Mouse (Mus musculus): ENCODE results near the gene Clec12b. TPM values are rescaled to one million over a fixed set of nuclear protein-coding genes. Genes with fewer than 3 reads are reported as not detected.

Gene Clec12b
- polyA plus RNA-seq, 1 experiment = not detected

DNA sequence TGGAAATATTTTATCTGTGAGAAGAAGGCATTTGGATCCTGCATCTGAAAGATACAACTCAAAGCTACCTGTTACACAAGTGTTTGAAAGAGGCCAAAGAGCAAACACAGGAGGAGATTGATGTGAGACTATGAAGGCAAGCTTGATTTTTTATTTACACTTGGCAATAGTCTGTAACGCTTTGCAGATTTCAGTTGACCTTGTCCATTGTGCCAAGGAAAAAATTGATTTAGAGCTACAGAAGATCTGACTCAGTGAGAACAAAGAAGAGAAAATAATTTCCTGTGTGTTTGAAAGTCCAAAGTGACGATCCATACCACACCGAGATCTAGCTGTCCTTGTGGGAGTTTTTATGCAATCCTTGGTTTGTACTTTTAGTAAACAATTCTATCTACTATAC is 36.6 kb upstream of the Clec12b start:
- H3K4me3 ChIP-seq (ENCODE audit: control insufficient read depth, insufficient read depth, low read length) = no peak overlapping the region
- no peaks in the 10 kb centered on the region for H3K36me3 ChIP-seq (ENCODE audit: control insufficient read depth, insufficient read depth, low read length)
- H3K4me1 ChIP-seq (replicated peaks; ENCODE audit: control insufficient read depth, insufficient read depth, low read length) = no peaks in the 10 kb centered on the region
- TF ChIP-seq CTCF (IDR thresholded peaks at IDR 0.05; ENCODE audit: borderline replicate concordance, control insufficient read depth, extremely low read depth, insufficient read depth, low read length, poor library complexity) (no peak), POLR2A (IDR thresholded peaks at IDR 0.05; ENCODE audit: control insufficient read depth, extremely low read depth, insufficient read depth, low read length, poor library complexity) (no peak)
- no peaks in the 10 kb centered on the region for H3K27me3 ChIP-seq (ENCODE audit: control insufficient read depth, insufficient read depth, low read length)
- WGBS = 97% methylated on average over 3 of the region's 3 CpGs
- DNase-seq = no peak
- H3K27ac ChIP-seq (ENCODE audit: control insufficient read depth, insufficient read depth, low read length) = no peak overlapping the region

DNA sequence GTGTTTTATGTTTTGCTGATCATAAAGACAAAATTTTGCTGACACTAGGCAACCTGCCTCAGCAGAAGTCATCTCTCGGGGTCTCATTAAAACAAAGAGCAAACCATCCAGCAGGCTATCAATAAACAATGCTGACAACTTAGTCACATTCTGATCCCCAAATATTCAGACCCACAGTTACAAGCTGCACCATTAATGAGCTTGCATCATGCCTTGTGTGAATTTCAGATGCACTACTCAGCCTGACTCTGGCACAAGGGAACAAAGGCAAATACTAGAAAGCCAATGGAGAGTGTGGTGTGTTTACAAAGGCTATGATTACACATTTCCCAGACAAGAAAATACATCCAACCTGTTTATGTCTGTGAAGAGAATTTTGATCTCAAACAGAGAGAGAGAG is 28.5 kb upstream of the Clec12b start:
- 93% methylated on average over 1 of the region's 1 CpGs for WGBS

DNA sequence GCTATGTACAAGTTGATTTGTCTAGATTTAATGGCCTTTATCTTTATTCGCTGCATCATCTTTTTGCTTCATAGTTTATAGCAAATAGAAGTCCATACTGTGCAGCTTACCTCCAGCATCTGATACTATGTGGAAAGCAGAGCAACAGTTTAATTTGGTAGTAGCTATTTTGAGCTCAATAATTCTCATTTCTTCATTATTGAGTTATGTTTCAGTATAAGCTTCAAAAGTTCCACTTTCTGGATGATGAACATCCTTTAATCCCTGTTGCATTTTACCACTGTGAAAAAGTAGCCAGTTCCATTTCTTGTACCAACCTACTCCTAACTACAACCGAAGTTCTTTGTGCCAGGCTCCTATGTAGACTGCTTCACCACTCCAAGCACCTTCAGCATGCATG is 22.9 kb upstream of the Clec12b start, which contains the start of gene Clec9a:
Clec9a (plus strand) TSS at position 301 of the 400 bp plus-strand sequence.
- H3K27me3 ChIP-seq (ENCODE audit: control insufficient read depth, insufficient read depth, low read length) = no peaks in the 10 kb centered on the region
- H3K36me3 ChIP-seq (ENCODE audit: control insufficient read depth, insufficient read depth, low read length) = no peaks in the 10 kb centered on the region
- no peak for DNase-seq
- H3K4me3 ChIP-seq (ENCODE audit: control insufficient read depth, insufficient read depth, low read length) = no peak within 1 kb of the TSS
- H3K4me1 ChIP-seq (replicated peaks; ENCODE audit: control insufficient read depth, insufficient read depth, low read length) = no peaks in the 10 kb centered on the region
- TF ChIP-seq POLR2A (IDR thresholded peaks at IDR 0.05; ENCODE audit: control insufficient read depth, extremely low read depth, insufficient read depth, low read length, poor library complexity) = no peak
- no peak for TF ChIP-seq CTCF (IDR thresholded peaks at IDR 0.05; ENCODE audit: borderline replicate concordance, control insufficient read depth, extremely low read depth, insufficient read depth, low read length, poor library complexity)
- no peak within 1 kb of the TSS for H3K27ac ChIP-seq (ENCODE audit: control insufficient read depth, insufficient read depth, low read length)
- WGBS = 95% methylated on average over 2 of the region's 2 CpGs

More for the DNA sequence above, 28.5 kb upstream of the Clec12b start:
- H3K4me3 ChIP-seq (ENCODE audit: control insufficient read depth, insufficient read depth, low read length) = no peak overlapping the region
- no peaks in the 10 kb centered on the region for H3K36me3 ChIP-seq (ENCODE audit: control insufficient read depth, insufficient read depth, low read length)
- no peak for TF ChIP-seq CTCF (IDR thresholded peaks at IDR 0.05; ENCODE audit: borderline replicate concordance, control insufficient read depth, extremely low read depth, insufficient read depth, low read length, poor library complexity)
- no peak for TF ChIP-seq POLR2A (IDR thresholded peaks at IDR 0.05; ENCODE audit: control insufficient read depth, extremely low read depth, insufficient read depth, low read length, poor library complexity)
- no peak overlapping the region for H3K27ac ChIP-seq (ENCODE audit: control insufficient read depth, insufficient read depth, low read length)
- no peaks in the 10 kb centered on the region for H3K4me1 ChIP-seq (replicated peaks; ENCODE audit: control insufficient read depth, insufficient read depth, low read length)
- DNase-seq = no peak
- H3K27me3 ChIP-seq (ENCODE audit: control insufficient read depth, insufficient read depth, low read length) = no peaks in the 10 kb centered on the region

DNA sequence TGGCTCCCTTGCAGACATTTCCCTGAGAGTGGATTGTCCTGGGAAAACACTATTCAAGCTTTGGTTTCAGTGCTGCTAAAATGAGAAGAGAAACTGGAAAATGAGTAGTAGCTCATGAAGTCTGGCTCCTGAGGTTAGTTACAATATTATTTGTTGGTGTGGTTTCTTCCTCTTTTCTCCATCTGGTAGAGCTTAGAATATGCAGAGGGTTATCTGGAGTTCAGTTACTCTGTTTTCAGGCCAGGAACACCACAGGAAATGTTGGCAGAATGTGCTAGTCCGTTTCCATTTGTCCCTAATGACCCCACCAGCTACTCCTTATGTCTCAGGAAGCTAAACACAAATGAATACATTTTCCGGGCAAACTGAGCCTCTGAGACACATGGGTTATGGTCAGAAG is 21.6 kb upstream of the Clec12b start:
- H3K27ac ChIP-seq (ENCODE audit: control insufficient read depth, insufficient read depth, low read length) = no peak overlapping the region
- H3K27me3 ChIP-seq (ENCODE audit: control insufficient read depth, insufficient read depth, low read length) = no peaks in the 10 kb centered on the region
- H3K4me1 ChIP-seq (replicated peaks; ENCODE audit: control insufficient read depth, insufficient read depth, low read length) = no peaks in the 10 kb centered on the region
- no peaks in the 10 kb centered on the region for H3K36me3 ChIP-seq (ENCODE audit: control insufficient read depth, insufficient read depth, low read length)
- H3K4me3 ChIP-seq (ENCODE audit: control insufficient read depth, insufficient read depth, low read length) = no peak overlapping the region
- TF ChIP-seq CTCF (IDR thresholded peaks at IDR 0.05; ENCODE audit: borderline replicate concordance, control insufficient read depth, extremely low read depth, insufficient read depth, low read length, poor library complexity) = no peak
- no peak for TF ChIP-seq POLR2A (IDR thresholded peaks at IDR 0.05; ENCODE audit: control insufficient read depth, extremely low read depth, insufficient read depth, low read length, poor library complexity)
- WGBS = 25% methylated on average over 2 of the region's 2 CpGs
- DNase-seq = no peak

DNA sequence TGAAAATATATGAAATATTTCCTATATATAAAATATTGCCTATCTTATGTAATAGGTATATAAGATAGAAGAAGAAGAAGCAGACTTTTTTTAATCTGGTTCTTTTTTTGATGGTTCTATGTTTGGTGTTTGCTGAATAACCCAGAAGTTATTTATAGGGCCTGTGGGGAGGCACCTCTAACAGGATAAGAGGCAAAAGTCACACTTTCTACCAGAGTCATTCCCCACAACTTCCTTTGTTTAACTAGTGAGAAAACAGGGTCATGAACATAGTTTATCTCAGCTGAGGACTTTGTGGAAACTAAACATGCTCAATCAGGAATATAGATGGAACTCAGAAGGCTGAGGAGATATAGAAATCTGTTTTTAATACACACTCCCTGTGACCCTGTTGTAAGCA is 20.3 kb upstream of the Clec12b start:
- H3K36me3 ChIP-seq (ENCODE audit: control insufficient read depth, insufficient read depth, low read length) = no peaks in the 10 kb centered on the region
- H3K4me1 ChIP-seq (replicated peaks; ENCODE audit: control insufficient read depth, insufficient read depth, low read length) = no peaks in the 10 kb centered on the region
- DNase-seq = no peak

DNA sequence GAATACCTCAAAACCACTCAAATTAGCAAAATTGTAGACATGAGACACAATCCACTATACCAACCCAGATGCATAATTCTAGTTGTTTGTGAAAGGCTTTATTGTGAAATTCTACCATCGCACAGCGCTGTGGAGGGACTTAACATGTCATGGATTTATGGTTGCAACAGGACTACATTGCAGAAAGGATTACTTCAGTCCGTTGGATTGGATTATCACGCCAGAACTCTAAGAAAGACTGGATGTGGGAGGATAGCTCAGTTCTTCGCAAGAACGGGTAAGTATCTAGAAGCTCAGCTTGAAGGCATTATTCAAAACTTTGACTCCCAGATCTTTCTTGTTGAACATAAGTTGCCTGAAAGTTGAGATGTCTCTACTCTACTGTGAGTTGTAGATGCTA is 17.7 kb upstream of the Clec12b start:
- no peak for DNase-seq
- 96% methylated on average over 6 of the region's 6 CpGs for WGBS
- Histone ChIP-seq H3K27me3 (ENCODE audit: control insufficient read depth, insufficient read depth, low read length) (no peaks in the 10 kb centered on the region), H3K27ac (ENCODE audit: control insufficient read depth, insufficient read depth, low read length) (no peak overlapping the region), H3K4me3 (ENCODE audit: control insufficient read depth, insufficient read depth, low read length) (no peak overlapping the region), H3K4me1 (replicated peaks; ENCODE audit: control insufficient read depth, insufficient read depth, low read length) (no peaks in the 10 kb centered on the region), H3K36me3 (ENCODE audit: control insufficient read depth, insufficient read depth, low read length) (no peaks in the 10 kb centered on the region)
- no peak for TF ChIP-seq CTCF (IDR thresholded peaks at IDR 0.05; ENCODE audit: borderline replicate concordance, control insufficient read depth, extremely low read depth, insufficient read depth, low read length, poor library complexity)
- TF ChIP-seq POLR2A (IDR thresholded peaks at IDR 0.05; ENCODE audit: control insufficient read depth, extremely low read depth, insufficient read depth, low read length, poor library complexity) = no peak

More for the DNA sequence above, 20.3 kb upstream of the Clec12b start:
- no peaks in the 10 kb centered on the region for H3K27me3 ChIP-seq (ENCODE audit: control insufficient read depth, insufficient read depth, low read length)
- TF ChIP-seq POLR2A (IDR thresholded peaks at IDR 0.05; ENCODE audit: control insufficient read depth, extremely low read depth, insufficient read depth, low read length, poor library complexity) (no peak), CTCF (IDR thresholded peaks at IDR 0.05; ENCODE audit: borderline replicate concordance, control insufficient read depth, extremely low read depth, insufficient read depth, low read length, poor library complexity) (no peak)
- H3K27ac ChIP-seq (ENCODE audit: control insufficient read depth, insufficient read depth, low read length) = no peak overlapping the region
- H3K4me3 ChIP-seq (ENCODE audit: control insufficient read depth, insufficient read depth, low read length) = no peak overlapping the region

DNA sequence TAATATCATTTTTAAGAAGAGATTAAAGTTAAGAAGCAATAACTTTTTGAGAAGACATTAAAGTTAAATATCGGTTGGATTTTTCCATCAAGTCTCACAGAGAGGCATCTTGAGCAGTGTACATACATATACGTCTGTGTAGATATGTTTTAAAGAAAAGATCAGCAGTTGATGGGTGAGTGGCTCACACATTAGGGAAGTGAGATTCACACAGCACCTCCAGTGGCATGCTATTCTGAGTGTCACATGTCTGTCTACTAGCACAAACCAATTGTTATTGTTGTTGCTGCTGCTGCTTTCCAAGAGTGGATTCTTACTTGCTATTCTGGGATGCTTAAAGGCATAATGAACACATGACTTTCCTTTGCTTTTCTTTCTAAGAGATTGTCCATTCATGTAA is 16.7 kb upstream of the Clec12b start:
- no peak overlapping the region for H3K27ac ChIP-seq (ENCODE audit: control insufficient read depth, insufficient read depth, low read length)
- DNase-seq = no peak
- no peak overlapping the region for H3K4me3 ChIP-seq (ENCODE audit: control insufficient read depth, insufficient read depth, low read length)
- TF ChIP-seq CTCF (IDR thresholded peaks at IDR 0.05; ENCODE audit: borderline replicate concordance, control insufficient read depth, extremely low read depth, insufficient read depth, low read length, poor library complexity) = no peak
- no peak for TF ChIP-seq POLR2A (IDR thresholded peaks at IDR 0.05; ENCODE audit: control insufficient read depth, extremely low read depth, insufficient read depth, low read length, poor library complexity)
- H3K36me3 ChIP-seq (ENCODE audit: control insufficient read depth, insufficient read depth, low read length) = no peaks in the 10 kb centered on the region
- H3K27me3 ChIP-seq (ENCODE audit: control insufficient read depth, insufficient read depth, low read length) = no peaks in the 10 kb centered on the region
- H3K4me1 ChIP-seq (replicated peaks; ENCODE audit: control insufficient read depth, insufficient read depth, low read length) = no peaks in the 10 kb centered on the region
- 96% methylated on average over 2 of the region's 2 CpGs for WGBS
